Mouse (Mus musculus): ENCODE data around the gene Smagp. TPM values are rescaled to one million over a fixed set of nuclear protein-coding genes. Genes with fewer than 3 reads are reported as not detected.

Gene Smagp
- polyA plus RNA-seq, 1 experiment = 160 TPM

GRCm38 (mm10) chr15:100680381-100680780, 43.6 kb upstream of the Smagp start:
- Histone ChIP-seq H3K27me3 (replicated peaks; ENCODE audit: control insufficient read depth, insufficient read depth, low read length) (no peaks in the 10 kb centered on the region), H3K4me1 (ENCODE audit: control insufficient read depth, insufficient read depth, low read length) (peaks cover 25% of the 10 kb centered on the region; the same call in 1 of the 2 replicates), H3K4me3 (ENCODE audit: insufficient read depth, low read depth, low read length) (peak overlapping the region; percentile 63), H3K27ac (ENCODE audit: insufficient read depth, low read depth, low read length) (peak overlapping the region; percentile 90), H3K36me3 (ENCODE audit: control insufficient read depth, insufficient read depth, low read length) (no peaks in the 10 kb centered on the region)
- TF ChIP-seq POLR2A (IDR thresholded peaks at IDR 0.05; ENCODE audit: low read depth, low read length) = no peak
- TF ChIP-seq CTCF (conservative IDR thresholded peaks at IDR 0.05; ENCODE audit: insufficient read depth, insufficient read length, low read depth, low read length) = no peak
- peak; percentile 39 for DNase-seq
- WGBS = 26% methylated on average over 3 of the region's 3 CpGs

DNA sequence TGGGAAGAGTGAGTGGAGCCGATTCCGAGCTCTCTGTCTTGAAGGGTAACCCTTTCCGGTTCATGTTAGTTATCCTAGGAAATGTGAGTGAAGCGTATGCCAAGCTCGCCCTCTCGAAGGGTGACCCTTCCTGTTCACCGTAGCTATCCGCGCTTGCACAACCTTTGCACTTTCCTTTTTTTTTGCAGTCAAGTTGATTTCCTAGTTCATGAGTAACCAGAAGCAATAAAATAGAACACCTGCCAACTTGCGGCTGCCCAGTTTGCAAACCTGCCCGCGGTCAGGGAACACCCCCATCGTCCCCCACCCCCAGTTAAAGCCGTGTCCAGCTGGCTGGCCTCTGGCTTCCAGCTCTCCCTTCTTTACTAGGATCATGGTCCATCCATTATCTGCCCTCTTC, 42.3 kb upstream of the Smagp start:
- no peak for TF ChIP-seq CTCF (conservative IDR thresholded peaks at IDR 0.05; ENCODE audit: insufficient read depth, insufficient read length, low read depth, low read length)
- TF ChIP-seq POLR2A (IDR thresholded peaks at IDR 0.05; ENCODE audit: low read depth, low read length) = peak; percentile 31
- H3K4me3 ChIP-seq (ENCODE audit: insufficient read depth, low read depth, low read length) = peak overlapping the region; percentile 37; the same call in 1 of the 2 replicates
- DNase-seq = peak; percentile 93
- peak overlapping the region; percentile 90 for H3K27ac ChIP-seq (ENCODE audit: insufficient read depth, low read depth, low read length)
- no peaks in the 10 kb centered on the region for H3K27me3 ChIP-seq (replicated peaks; ENCODE audit: control insufficient read depth, insufficient read depth, low read length)
- peaks cover 25% of the 10 kb centered on the region; the same call in 1 of the 2 replicates for H3K4me1 ChIP-seq (ENCODE audit: control insufficient read depth, insufficient read depth, low read length)
- no peaks in the 10 kb centered on the region for H3K36me3 ChIP-seq (ENCODE audit: control insufficient read depth, insufficient read depth, low read length)
- 31% methylated on average over 14 of the region's 14 CpGs for WGBS

GRCm38 (mm10) chr15:100678581-100678980, 41.8 kb upstream of the Smagp start:
- H3K27me3 ChIP-seq (replicated peaks; ENCODE audit: control insufficient read depth, insufficient read depth, low read length) = no peaks in the 10 kb centered on the region
- TF ChIP-seq POLR2A (IDR thresholded peaks at IDR 0.05; ENCODE audit: low read depth, low read length) (no peak), CTCF (conservative IDR thresholded peaks at IDR 0.05; ENCODE audit: insufficient read depth, insufficient read length, low read depth, low read length) (no peak)
- H3K36me3 ChIP-seq (ENCODE audit: control insufficient read depth, insufficient read depth, low read length) = no peaks in the 10 kb centered on the region
- WGBS = 25% methylated on average over 12 of the region's 12 CpGs
- peaks cover 25% of the 10 kb centered on the region; the same call in 1 of the 2 replicates for H3K4me1 ChIP-seq (ENCODE audit: control insufficient read depth, insufficient read depth, low read length)
- DNase-seq = peak; percentile 91
- H3K27ac ChIP-seq (ENCODE audit: insufficient read depth, low read depth, low read length) = peak overlapping the region; percentile 88
- H3K4me3 ChIP-seq (ENCODE audit: insufficient read depth, low read depth, low read length) = peak overlapping the region; percentile 1; the same call in 1 of the 2 replicates

- no peak for TF ChIP-seq POLR2A (IDR thresholded peaks at IDR 0.05; ENCODE audit: low read depth, low read length)
- TF ChIP-seq CTCF (conservative IDR thresholded peaks at IDR 0.05; ENCODE audit: insufficient read depth, insufficient read length, low read depth, low read length) = no peak
- WGBS = 65% methylated on average over 8 of the region's 8 CpGs
- peak overlapping the region; percentile 88 for H3K27ac ChIP-seq (ENCODE audit: insufficient read depth, low read depth, low read length)
- no peak overlapping the region for H3K4me3 ChIP-seq (ENCODE audit: insufficient read depth, low read depth, low read length)
- DNase-seq = no peak
- H3K36me3 ChIP-seq (ENCODE audit: control insufficient read depth, insufficient read depth, low read length) = no peaks in the 10 kb centered on the region
- H3K4me1 ChIP-seq (ENCODE audit: control insufficient read depth, insufficient read depth, low read length) = peaks cover 25% of the 10 kb centered on the region; the same call in 1 of the 2 replicates
- no peaks in the 10 kb centered on the region for H3K27me3 ChIP-seq (replicated peaks; ENCODE audit: control insufficient read depth, insufficient read depth, low read length)
These were observed 40.9 kb upstream of the Smagp start for GRCm38 (mm10) chr15:100677675-100678074.

DNA sequence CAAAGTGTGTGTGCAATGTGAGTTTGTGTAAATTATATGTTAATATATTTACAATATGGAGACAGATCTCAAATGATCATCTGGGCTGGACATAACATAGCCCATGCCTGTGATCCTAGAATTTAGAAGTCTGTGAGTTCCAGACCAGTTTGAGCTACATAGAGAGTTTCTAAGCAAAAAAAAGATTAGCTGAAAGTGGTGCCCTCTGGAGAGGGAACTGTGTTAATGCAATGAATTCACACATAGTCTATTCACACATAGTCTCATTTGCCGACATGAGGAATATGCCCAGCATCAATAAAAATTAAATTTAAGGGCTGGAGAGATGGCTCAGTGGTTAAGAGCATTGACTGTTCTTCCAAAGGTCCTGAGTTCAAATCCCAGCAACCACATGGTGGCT, 39.8 kb upstream of the Smagp start:
- 75% methylated on average over 1 of the region's 1 CpGs for WGBS
- peaks cover 21% of the 10 kb centered on the region; the same call in 1 of the 2 replicates for H3K4me1 ChIP-seq (ENCODE audit: control insufficient read depth, insufficient read depth, low read length)
- no peaks in the 10 kb centered on the region for H3K27me3 ChIP-seq (replicated peaks; ENCODE audit: control insufficient read depth, insufficient read depth, low read length)
- no peak overlapping the region for H3K4me3 ChIP-seq (ENCODE audit: insufficient read depth, low read depth, low read length)
- DNase-seq = no peak
- H3K36me3 ChIP-seq (ENCODE audit: control insufficient read depth, insufficient read depth, low read length) = no peaks in the 10 kb centered on the region
- TF ChIP-seq POLR2A (IDR thresholded peaks at IDR 0.05; ENCODE audit: low read depth, low read length) = no peak
- no peak for TF ChIP-seq CTCF (conservative IDR thresholded peaks at IDR 0.05; ENCODE audit: insufficient read depth, insufficient read length, low read depth, low read length)
- no peak overlapping the region for H3K27ac ChIP-seq (ENCODE audit: insufficient read depth, low read depth, low read length)

DNA sequence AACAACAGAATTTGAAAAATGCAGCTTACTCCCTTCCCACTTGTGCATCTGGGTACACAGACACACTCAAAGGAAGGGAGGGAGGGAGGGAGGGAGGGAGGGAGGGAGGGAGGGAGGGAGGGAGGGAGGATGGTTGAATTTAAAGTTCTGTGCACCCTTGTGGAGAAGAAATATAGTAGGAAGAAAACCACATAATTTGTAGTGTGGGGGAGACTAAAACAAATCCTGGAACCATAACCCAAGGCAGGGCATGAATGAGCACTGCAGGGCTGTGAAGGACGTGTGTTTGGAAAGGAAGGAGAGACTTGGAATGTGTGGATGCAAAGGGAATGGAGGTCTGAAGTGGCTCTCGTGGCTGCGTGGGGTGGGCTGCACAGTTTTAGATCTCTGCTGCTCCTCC, 38.7 kb upstream of the Smagp start:
- H3K27ac ChIP-seq (ENCODE audit: insufficient read depth, low read depth, low read length) = no peak overlapping the region
- H3K27me3 ChIP-seq (replicated peaks; ENCODE audit: control insufficient read depth, insufficient read depth, low read length) = no peaks in the 10 kb centered on the region
- H3K4me1 ChIP-seq (ENCODE audit: control insufficient read depth, insufficient read depth, low read length) = peaks cover 21% of the 10 kb centered on the region; the same call in 1 of the 2 replicates
- no peak for DNase-seq
- TF ChIP-seq POLR2A (IDR thresholded peaks at IDR 0.05; ENCODE audit: low read depth, low read length) = no peak
- TF ChIP-seq CTCF (conservative IDR thresholded peaks at IDR 0.05; ENCODE audit: insufficient read depth, insufficient read length, low read depth, low read length) = no peak
- 50% methylated on average over 3 of the region's 3 CpGs for WGBS
- H3K36me3 ChIP-seq (ENCODE audit: control insufficient read depth, insufficient read depth, low read length) = no peaks in the 10 kb centered on the region
- H3K4me3 ChIP-seq (ENCODE audit: insufficient read depth, low read depth, low read length) = no peak overlapping the region

DNA sequence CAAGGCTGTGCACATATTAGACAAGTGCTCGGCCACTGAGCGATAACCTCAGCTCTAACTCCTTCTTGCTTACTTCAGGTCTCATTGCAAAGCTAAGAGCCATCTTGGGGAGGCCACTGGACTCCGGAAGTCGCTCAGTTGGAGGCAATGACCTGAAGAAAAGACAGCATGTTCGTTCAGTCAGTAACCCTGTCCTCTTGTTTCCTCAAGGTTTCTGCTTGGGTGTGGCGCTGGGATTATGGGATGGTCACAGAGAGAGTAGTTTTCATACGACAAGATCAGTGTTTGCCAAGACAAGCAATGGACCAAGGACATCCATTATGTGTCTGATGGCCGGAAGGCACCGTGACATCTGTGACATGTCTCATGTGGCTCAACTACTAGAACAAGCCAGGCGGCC, 37.8 kb upstream of the Smagp start:
- Histone ChIP-seq H3K27me3 (replicated peaks; ENCODE audit: control insufficient read depth, insufficient read depth, low read length) (no peaks in the 10 kb centered on the region), H3K27ac (ENCODE audit: insufficient read depth, low read depth, low read length) (no peak overlapping the region), H3K4me3 (ENCODE audit: insufficient read depth, low read depth, low read length) (no peak overlapping the region), H3K36me3 (ENCODE audit: control insufficient read depth, insufficient read depth, low read length) (no peaks in the 10 kb centered on the region), H3K4me1 (ENCODE audit: control insufficient read depth, insufficient read depth, low read length) (peaks cover 12% of the 10 kb centered on the region; the same call in 1 of the 2 replicates)
- no peak for DNase-seq
- TF ChIP-seq CTCF (conservative IDR thresholded peaks at IDR 0.05; ENCODE audit: insufficient read depth, insufficient read length, low read depth, low read length) = no peak
- no peak for TF ChIP-seq POLR2A (IDR thresholded peaks at IDR 0.05; ENCODE audit: low read depth, low read length)
- 69% methylated on average over 10 of the region's 10 CpGs for WGBS
